Mouse (Mus musculus) embryonic facial prominence, embryonic 11.5 days (tissue): ENCODE data around the gene Ccl1. TPM values are rescaled to one million over a fixed set of nuclear protein-coding genes. Genes with fewer than 3 reads are reported as not detected.
A peak's percentile ranks its signal among the peaks of the same experiment; 100 is the strongest.

Source experiments
- ATAC-seq: fragments of 200-750 bp; cut with Nextera tagmentation; replicated peaks from 2 replicates; pipeline ENCODE4 v1.8.0; 2017; ENCODE audit warnings: low read depth; ENCODE audit not compliant: insufficient number of reproducible peaks, low FRiP score, low TSS enrichment
- DNase-seq: peaks from one replicate; pipeline ENCODE4 v3.0.0-alpha.2; 2015; ENCODE audit warnings: low spot score
- H3K27ac ChIP-seq: fragments of 300-500 bp; sonication (generic); replicated peaks from 2 replicates; pipeline ENCODE4 v1.5.1; 2014; ENCODE audit warnings: mild to moderate bottlenecking, low read depth, low read length, control low read depth
- H3K27me3 ChIP-seq: fragments of 300-500 bp; sonication (generic); 2 replicates; pipeline ENCODE4 v1.6.1; 2014; ENCODE audit warnings: mild to moderate bottlenecking, low read length, moderate library complexity, mixed read lengths; ENCODE audit not compliant: control insufficient read depth, insufficient read depth
- H3K36me3 ChIP-seq: fragments of 300-500 bp; sonication (generic); replicated peaks from 2 replicates; pipeline ENCODE4 v1.6.1; 2014; ENCODE audit warnings: low read depth, mild to moderate bottlenecking, low read length, moderate library complexity, mixed read lengths; ENCODE audit not compliant: control insufficient read depth, insufficient read depth
- H3K4me1 ChIP-seq: fragments of 300-500 bp; sonication (generic); 2 replicates; pipeline ENCODE4 v1.6.1; 2014; ENCODE audit warnings: low read length, mixed read lengths; ENCODE audit not compliant: control insufficient read depth, insufficient read depth
- H3K4me2 ChIP-seq: fragments of 300-500 bp; sonication (generic); 2 replicates; pipeline ENCODE4 v1.6.1; 2014; ENCODE audit warnings: low read depth, mild to moderate bottlenecking, control low read depth, low read length, moderate library complexity
- H3K4me3 ChIP-seq: fragments of 300-500 bp; sonication (generic); 2 replicates; pipeline ENCODE4 v1.5.1; 2014; ENCODE audit warnings: low read depth, low read length, control low read depth
- H3K9ac ChIP-seq: fragments of 300-500 bp; sonication (generic); replicated peaks from 2 replicates; pipeline ENCODE4 v1.6.1; 2014; ENCODE audit warnings: mild to moderate bottlenecking, control low read depth, low read length
- H3K9me3 ChIP-seq: fragments of 300-500 bp; sonication (generic); replicated peaks from 2 replicates; pipeline ENCODE4 v1.6.1; 2016; ENCODE audit warnings: mild to moderate bottlenecking, low read length, inconsistent platforms, mixed read lengths; ENCODE audit not compliant: control insufficient read depth
- WGBS: fragments of 180-500 bp; shearing (Covaris S2); extraction: QIAGEN DNeasy Blood & Tissue Kit; methylation state at CpG from one replicate; pipeline ENCODE4 v1.1.7; 2014; 5-methylcytosine and 5-hydroxymethylcytosine counted together
- polyA plus RNA-seq: library from polyadenylated mRNA; unstranded; fragments of >200 nt; fragmentation: Nextera tagmentation; extraction: Ambion mirVana; gene quantifications from 2 replicates; pipeline ENCODE4 v1.2.1, GENCODE M21; 2014

Gene Ccl1
- polyA plus RNA-seq, 1 experiment from 2014 or later = not detected

DNA sequence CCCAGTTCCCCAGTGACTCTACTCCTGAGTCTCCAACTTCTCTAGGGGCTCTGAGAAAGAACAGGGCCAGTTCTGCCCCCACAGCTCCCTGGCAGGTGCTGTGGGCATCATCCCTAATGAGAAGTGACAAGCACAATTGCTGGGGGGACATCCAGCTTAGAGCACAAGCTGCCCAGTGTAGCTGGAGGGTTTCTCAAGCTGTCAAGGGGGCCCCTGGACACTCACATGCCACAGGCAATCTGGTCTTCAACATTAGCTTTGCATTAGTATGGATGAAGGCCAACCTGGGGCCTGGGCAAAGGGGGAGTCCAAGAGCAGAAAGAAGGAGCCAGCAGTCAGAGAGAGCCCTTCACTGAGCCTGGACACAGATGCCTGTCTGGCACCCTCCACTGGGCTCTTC lies 14.6 kb downstream of the Ccl1 start:
- no peak overlapping the region for H3K4me3 ChIP-seq
- H3K36me3 ChIP-seq = no peaks in the 10 kb centered on the region
- H3K4me1 ChIP-seq = no peaks in the 10 kb centered on the region
- H3K9ac ChIP-seq = no peak overlapping the region
- DNase-seq (no peak), ATAC-seq (no peak)
- H3K27me3 ChIP-seq = no peaks in the 10 kb centered on the region
- no peaks in the 10 kb centered on the region for H3K9me3 ChIP-seq
- no peak overlapping the region for H3K4me2 ChIP-seq
- no peak overlapping the region for H3K27ac ChIP-seq

- ATAC-seq (no peak), DNase-seq (no peak)
- H3K9me3 ChIP-seq = no peaks in the 10 kb centered on the region
- no peaks in the 10 kb centered on the region for H3K36me3 ChIP-seq
- H3K27ac ChIP-seq = no peak overlapping the region
- H3K4me2 ChIP-seq = no peak overlapping the region
- WGBS = 77% methylated on average over 8 of the region's 8 CpGs
- H3K4me3 ChIP-seq = no peak overlapping the region
- no peaks in the 10 kb centered on the region for H3K4me1 ChIP-seq
- H3K27me3 ChIP-seq = no peaks in the 10 kb centered on the region
- no peak overlapping the region for H3K9ac ChIP-seq
These were observed 31.2 kb downstream of the Ccl1 start for GRCm38 (mm10) chr11:82274149-82274812.

DNA sequence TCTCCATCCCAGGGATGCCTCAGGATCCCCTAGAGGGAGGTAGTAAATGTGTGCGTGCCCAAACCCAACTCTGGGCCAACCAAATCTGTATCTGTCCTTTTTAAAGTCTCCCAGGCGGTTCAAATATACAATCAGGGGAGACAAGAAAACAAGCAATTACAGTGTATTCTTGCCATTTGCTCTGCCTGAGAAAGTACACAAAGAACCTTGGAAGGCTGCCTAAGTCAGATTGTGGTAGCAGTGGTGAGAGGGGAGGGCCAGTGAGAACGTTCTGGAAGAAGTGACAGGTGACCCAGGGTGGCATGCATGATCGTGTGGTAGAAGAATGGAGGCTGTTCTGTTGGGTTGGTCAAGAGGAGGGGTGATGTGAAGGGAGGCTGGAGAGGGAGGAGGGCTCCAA lies 46.4 kb downstream of the Ccl1 start:
- no peak for DNase-seq
- Histone ChIP-seq H3K4me3 (no peak overlapping the region), H3K9me3 (no peaks in the 10 kb centered on the region), H3K4me1 (no peaks in the 10 kb centered on the region), H3K4me2 (no peak overlapping the region), H3K27ac (no peak overlapping the region), H3K36me3 (no peaks in the 10 kb centered on the region), H3K27me3 (no peaks in the 10 kb centered on the region), H3K9ac (no peak overlapping the region)
- 44% methylated on average over 4 of the region's 4 CpGs for WGBS
- ATAC-seq = no peak

DNA sequence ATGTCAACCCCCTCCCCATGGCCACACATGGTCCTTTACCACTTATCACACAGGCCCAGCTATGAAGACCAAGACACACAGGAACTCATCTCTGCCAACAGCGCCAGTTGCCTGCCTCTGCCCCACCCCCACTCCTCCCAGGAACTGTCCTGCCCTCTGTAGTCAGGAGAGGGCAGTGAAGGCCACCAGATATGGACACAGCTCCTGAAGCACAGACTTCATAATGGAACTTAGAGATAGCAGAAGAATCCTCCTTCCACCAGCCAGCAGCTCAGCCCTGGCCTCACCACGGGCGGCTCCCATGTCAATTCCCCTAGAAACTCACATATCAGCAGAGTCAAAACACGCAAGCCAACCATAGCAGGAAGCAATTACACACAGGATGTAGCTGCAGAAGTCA lies 49.9 kb downstream of the Ccl1 start:
- DNase-seq (peak; percentile 12), ATAC-seq (no peak)

DNA sequence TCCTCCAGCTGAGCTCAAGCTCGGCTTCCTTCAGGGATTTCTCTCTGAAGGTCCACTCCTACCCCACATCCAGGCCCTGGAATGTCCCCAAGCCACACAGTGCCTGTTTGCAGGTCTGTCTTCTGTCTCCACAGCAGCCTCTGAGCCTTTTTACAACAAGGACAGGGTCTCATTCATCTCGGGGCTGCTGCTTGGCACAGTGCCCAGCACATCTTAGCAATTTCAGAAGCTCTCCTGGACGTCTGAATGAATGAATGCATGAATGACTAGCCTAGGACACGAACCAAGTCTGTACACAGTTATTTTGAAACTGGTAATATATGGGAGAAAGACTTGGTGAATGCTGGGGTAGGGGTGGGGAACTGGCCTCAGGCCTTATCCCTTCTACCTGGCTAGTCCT lies 52.1 kb downstream of the Ccl1 start:
- ATAC-seq = no peak
- WGBS = 46% methylated on average over 4 of the region's 4 CpGs

More for the DNA sequence above, 49.9 kb downstream of the Ccl1 start:
- Histone ChIP-seq H3K4me3 (no peak overlapping the region), H3K9ac (no peak overlapping the region), H3K27me3 (no peaks in the 10 kb centered on the region), H3K4me1 (no peaks in the 10 kb centered on the region), H3K4me2 (no peak overlapping the region), H3K27ac (no peak overlapping the region), H3K9me3 (no peaks in the 10 kb centered on the region), H3K36me3 (no peaks in the 10 kb centered on the region)
- 28% methylated on average over 4 of the region's 4 CpGs for WGBS

GRCm38 (mm10) chr11:82251251-82251650 lies 54.2 kb downstream of the Ccl1 start:
- WGBS = 41% methylated on average over 6 of the region's 6 CpGs
- H3K9ac ChIP-seq = no peak overlapping the region
- ATAC-seq (no peak), DNase-seq (no peak)
- H3K4me2 ChIP-seq = no peak overlapping the region
- no peaks in the 10 kb centered on the region for H3K36me3 ChIP-seq
- no peak overlapping the region for H3K27ac ChIP-seq
- H3K27me3 ChIP-seq = no peaks in the 10 kb centered on the region
- H3K4me3 ChIP-seq = no peak overlapping the region
- H3K4me1 ChIP-seq = no peaks in the 10 kb centered on the region
- H3K9me3 ChIP-seq = no peaks in the 10 kb centered on the region

More for the DNA sequence above, 52.1 kb downstream of the Ccl1 start:
- no peak overlapping the region for H3K4me3 ChIP-seq
- H3K27ac ChIP-seq = no peak overlapping the region
- no peaks in the 10 kb centered on the region for H3K27me3 ChIP-seq
- H3K9ac ChIP-seq = no peak overlapping the region
- no peak overlapping the region for H3K4me2 ChIP-seq
- DNase-seq = no peak
- H3K4me1 ChIP-seq = no peaks in the 10 kb centered on the region
- no peaks in the 10 kb centered on the region for H3K36me3 ChIP-seq
- H3K9me3 ChIP-seq = no peaks in the 10 kb centered on the region

DNA sequence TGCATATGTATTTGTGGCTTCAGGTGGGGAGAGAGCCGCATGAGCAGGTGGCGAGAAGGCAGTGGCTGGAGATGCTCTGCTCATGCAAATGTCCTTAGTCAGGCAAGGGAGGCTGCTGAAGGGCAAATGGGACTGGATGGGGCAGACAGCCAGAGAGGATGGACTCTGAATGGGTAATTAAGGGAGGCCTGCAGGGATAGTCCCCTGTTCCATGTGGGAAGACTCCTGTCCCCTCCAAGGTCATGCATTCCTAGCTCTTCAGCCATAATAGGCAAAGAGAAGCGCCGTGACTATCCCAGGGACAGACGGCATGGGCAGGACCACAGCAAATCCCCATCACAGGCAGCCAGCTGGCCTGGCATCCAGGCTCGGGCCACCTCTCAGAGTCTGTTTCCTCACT lies 55.5 kb downstream of the Ccl1 start:
- Histone ChIP-seq H3K9ac (no peak overlapping the region), H3K4me1 (no peaks in the 10 kb centered on the region), H3K36me3 (no peaks in the 10 kb centered on the region), H3K4me3 (no peak overlapping the region), H3K27ac (no peak overlapping the region), H3K9me3 (no peaks in the 10 kb centered on the region), H3K27me3 (no peaks in the 10 kb centered on the region), H3K4me2 (no peak overlapping the region)
- WGBS = 85% methylated on average over 6 of the region's 6 CpGs
- ATAC-seq = no peak
- no peak for DNase-seq

- DNase-seq (no peak), ATAC-seq (no peak)
- no peaks in the 10 kb centered on the region for H3K4me1 ChIP-seq
- H3K27ac ChIP-seq = no peak overlapping the region
- H3K4me2 ChIP-seq = no peak overlapping the region
- no peaks in the 10 kb centered on the region; the same call in 1 of the 2 replicates for H3K27me3 ChIP-seq
- WGBS = 59% methylated on average over 5 of the region's 5 CpGs
- H3K9me3 ChIP-seq = no peaks in the 10 kb centered on the region
- H3K36me3 ChIP-seq = no peaks in the 10 kb centered on the region
- H3K4me3 ChIP-seq = no peak overlapping the region
- no peak overlapping the region for H3K9ac ChIP-seq
These were observed 68.1 kb downstream of the Ccl1 start for GRCm38 (mm10) chr11:82237439-82237838.
